Mouse (Mus musculus): ENCODE data around the gene Calr. TPM values are rescaled to one million over a fixed set of nuclear protein-coding genes. Genes with fewer than 3 reads are reported as not detected.

Calr gene
- total and polyA plus RNA-seq, 2 experiments from 2014 or later = 405 to 505 TPM

GRCm38 (mm10) chr8:84845355-84846093 lies 1.2 kb downstream of the Calr start:
- DNase-seq (peak; percentile 31), ATAC-seq (no peak)
- Histone ChIP-seq H3K36me3 (ENCODE audit: insufficient read depth) (peaks cover 42% of the 10 kb centered on the region), H3K4me3 (ENCODE audit: low read depth, low read length) (peak overlapping the region; percentile 83), H3K4me2 (ENCODE audit: low read depth) (peak overlapping the region; percentile 90), H3K9ac (peak overlapping the region; percentile 97), H3K27ac (ENCODE audit: low read depth, low read length) (peak overlapping the region; percentile 87), H3K9me3 (ENCODE audit: low read length) (no peaks in the 10 kb centered on the region), H3K27me3 (ENCODE audit: insufficient read depth, low read length) (no peaks in the 10 kb centered on the region), H3K4me1 (ENCODE audit: insufficient read depth) (peaks cover 11% of the 10 kb centered on the region)
- 10% methylated on average over 12 of the region's 12 CpGs for WGBS
- TF ChIP-seq CTCF (IDR thresholded peaks at IDR 0.05; ENCODE audit: low read depth) = peak; percentile 59

GRCm38 (mm10) chr8:84844397-84845070 lies 2.2 kb downstream of the Calr start:
- H3K27me3 ChIP-seq (ENCODE audit: insufficient read depth, low read length) = no peaks in the 10 kb centered on the region
- peak overlapping the region; percentile 90 for H3K4me2 ChIP-seq (ENCODE audit: low read depth)
- H3K4me3 ChIP-seq (ENCODE audit: low read depth, low read length) = peak overlapping the region; percentile 83; the same call in 1 of the 2 replicates
- no peak for TF ChIP-seq CTCF (IDR thresholded peaks at IDR 0.05; ENCODE audit: low read depth)
- peaks cover 42% of the 10 kb centered on the region for H3K36me3 ChIP-seq (ENCODE audit: insufficient read depth)
- peaks cover 14% of the 10 kb centered on the region for H3K4me1 ChIP-seq (ENCODE audit: insufficient read depth)
- 92% methylated on average over 9 of the region's 9 CpGs for WGBS
- ATAC-seq (no peak), DNase-seq (no peak)
- H3K9me3 ChIP-seq (ENCODE audit: low read length) = no peaks in the 10 kb centered on the region
- H3K27ac ChIP-seq (ENCODE audit: low read depth, low read length) = no peak overlapping the region
- H3K9ac ChIP-seq = no peak overlapping the region

DNA sequence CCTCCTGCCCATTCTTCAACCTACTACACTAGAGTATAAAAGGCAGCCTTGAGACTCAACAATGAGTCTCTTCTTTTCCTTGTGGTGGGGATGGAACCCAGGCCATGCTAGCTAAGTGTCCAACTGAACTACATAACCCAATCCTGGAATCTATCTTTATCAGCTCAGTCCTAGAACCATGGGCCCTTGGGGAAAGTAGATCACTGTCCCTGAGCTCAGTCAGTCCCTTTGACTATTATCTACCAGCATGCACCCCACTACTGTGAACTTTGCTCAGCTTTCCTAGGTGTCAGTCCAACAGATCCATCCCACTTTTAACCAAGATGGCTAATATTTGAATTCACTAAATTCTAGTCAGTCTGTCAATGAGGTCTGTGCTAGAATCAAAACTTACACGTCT lies 5.2 kb downstream of the Calr start:
- no peak for TF ChIP-seq CTCF (IDR thresholded peaks at IDR 0.05; ENCODE audit: low read depth)
- Histone ChIP-seq H3K4me3 (ENCODE audit: low read depth, low read length) (no peak overlapping the region), H3K27me3 (ENCODE audit: insufficient read depth, low read length) (no peaks in the 10 kb centered on the region), H3K9ac (no peak overlapping the region), H3K4me1 (ENCODE audit: insufficient read depth) (peaks cover 16% of the 10 kb centered on the region), H3K9me3 (ENCODE audit: low read length) (no peaks in the 10 kb centered on the region), H3K36me3 (ENCODE audit: insufficient read depth) (peaks cover 64% of the 10 kb centered on the region), H3K27ac (ENCODE audit: low read depth, low read length) (no peak overlapping the region), H3K4me2 (ENCODE audit: low read depth) (no peak overlapping the region)
- no peak for DNase-seq
- WGBS = 72% methylated on average over 1 of the region's 1 CpGs
- no peak for ATAC-seq

- 2% methylated on average over 54 of the region's 55 CpGs for WGBS
- H3K36me3 ChIP-seq (ENCODE audit: insufficient read depth) = peaks cover 73% of the 10 kb centered on the region
- DNase-seq (peak; percentile 97), ATAC-seq (peak; percentile 99)
- H3K4me3 ChIP-seq (ENCODE audit: low read depth, low read length) = peak within 1 kb of the TSS; percentile 84
- no peak for TF ChIP-seq CTCF (IDR thresholded peaks at IDR 0.05; ENCODE audit: low read depth)
- peak within 1 kb of the TSS; percentile 84 for H3K27ac ChIP-seq (ENCODE audit: low read depth, low read length)
- H3K4me1 ChIP-seq (ENCODE audit: insufficient read depth) = peaks cover 19% of the 10 kb centered on the region
- peak within 1 kb of the TSS; percentile 88 for H3K9ac ChIP-seq
- H3K4me2 ChIP-seq (ENCODE audit: low read depth) = peak within 1 kb of the TSS; percentile 85
- H3K9me3 ChIP-seq (ENCODE audit: low read length) = no peaks in the 10 kb centered on the region
- no peaks in the 10 kb centered on the region for H3K27me3 ChIP-seq (ENCODE audit: insufficient read depth, low read length)
Measured at GRCm38 (mm10) chr8:84840248-84840999, 6.3 kb downstream of the Calr start, which contains the start of gene Rad23a. Gene Rad23a, minus strand, starts transcription at chr8:84840665.

DNA sequence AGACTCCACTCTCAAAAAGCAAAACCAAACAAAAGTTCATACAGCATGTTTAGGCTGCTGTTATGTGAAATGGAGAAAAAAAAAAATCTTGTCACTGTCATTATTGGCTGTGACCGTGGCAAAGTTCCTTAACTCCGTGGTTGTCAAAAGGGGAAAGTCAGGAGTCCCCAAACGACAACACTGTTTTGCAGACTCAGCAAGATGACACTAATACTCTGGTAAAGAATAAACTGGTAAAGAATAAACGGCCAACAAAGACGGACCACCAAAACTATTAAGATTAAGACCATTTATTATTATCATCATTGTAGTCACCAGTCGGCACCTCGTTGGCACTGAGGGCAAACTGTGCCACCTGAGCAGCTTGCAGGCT lies 6.9 kb downstream of the Calr start:
- Histone ChIP-seq H3K4me1 (ENCODE audit: insufficient read depth) (peaks cover 17% of the 10 kb centered on the region), H3K27me3 (ENCODE audit: insufficient read depth, low read length) (no peaks in the 10 kb centered on the region), H3K4me3 (ENCODE audit: low read depth, low read length) (peak overlapping the region; percentile 84), H3K36me3 (ENCODE audit: insufficient read depth) (peaks cover 73% of the 10 kb centered on the region), H3K27ac (ENCODE audit: low read depth, low read length) (peak overlapping the region; percentile 84), H3K9me3 (ENCODE audit: low read length) (no peaks in the 10 kb centered on the region), H3K4me2 (ENCODE audit: low read depth) (peak overlapping the region; percentile 85), H3K9ac (peak overlapping the region; percentile 88)
- no peak for DNase-seq
- no peak for ATAC-seq
- no peak for TF ChIP-seq CTCF (IDR thresholded peaks at IDR 0.05; ENCODE audit: low read depth)
- WGBS = 2% methylated on average over 7 of the region's 7 CpGs

DNA sequence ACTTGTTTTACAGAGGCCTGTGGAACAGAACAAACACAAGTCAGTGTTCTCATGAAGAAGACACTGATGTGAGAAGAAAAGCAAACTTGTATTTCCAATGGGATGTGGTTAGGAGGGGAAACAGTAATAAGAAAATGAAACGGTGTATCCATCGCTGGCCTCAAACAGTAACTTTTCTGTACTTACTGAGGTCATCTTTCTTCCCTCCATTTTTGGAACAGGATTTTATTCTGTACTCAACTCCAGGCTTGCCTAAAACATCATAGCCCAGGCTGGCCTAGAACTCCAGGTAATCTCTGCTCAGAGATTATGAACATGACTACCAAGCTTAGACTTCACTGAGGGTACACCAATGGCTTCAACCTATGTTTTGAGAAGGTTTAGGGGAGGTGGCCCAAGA lies 7.3 kb downstream of the Calr start:
- ATAC-seq = no peak
- Histone ChIP-seq H3K9ac (no peak overlapping the region; the same call in 1 of the 2 replicates), H3K36me3 (ENCODE audit: insufficient read depth) (peaks cover 73% of the 10 kb centered on the region), H3K9me3 (ENCODE audit: low read length) (no peaks in the 10 kb centered on the region), H3K27me3 (ENCODE audit: insufficient read depth, low read length) (no peaks in the 10 kb centered on the region), H3K4me2 (ENCODE audit: low read depth) (peak overlapping the region; percentile 85), H3K4me1 (ENCODE audit: insufficient read depth) (peaks cover 16% of the 10 kb centered on the region), H3K4me3 (ENCODE audit: low read depth, low read length) (peak overlapping the region; percentile 84), H3K27ac (ENCODE audit: low read depth, low read length) (no peak overlapping the region)
- DNase-seq = no peak
- no peak for TF ChIP-seq CTCF (IDR thresholded peaks at IDR 0.05; ENCODE audit: low read depth)
- 89% methylated on average over 2 of the region's 2 CpGs for WGBS
